Mouse (Mus musculus): ENCODE data around the gene Rnf114.

Gene Rnf114

GRCm38 (mm10) chr2:167564551-167565311 lies 72.3 kb downstream of the Rnf114 start:
- DNase-seq (ENCODE audit: low read depth, low spot score) = no peak

GRCm38 (mm10) chr2:167565312-167565656 lies 72.8 kb downstream of the Rnf114 start:
- no peak for DNase-seq (ENCODE audit: low read depth, low spot score)

DNA sequence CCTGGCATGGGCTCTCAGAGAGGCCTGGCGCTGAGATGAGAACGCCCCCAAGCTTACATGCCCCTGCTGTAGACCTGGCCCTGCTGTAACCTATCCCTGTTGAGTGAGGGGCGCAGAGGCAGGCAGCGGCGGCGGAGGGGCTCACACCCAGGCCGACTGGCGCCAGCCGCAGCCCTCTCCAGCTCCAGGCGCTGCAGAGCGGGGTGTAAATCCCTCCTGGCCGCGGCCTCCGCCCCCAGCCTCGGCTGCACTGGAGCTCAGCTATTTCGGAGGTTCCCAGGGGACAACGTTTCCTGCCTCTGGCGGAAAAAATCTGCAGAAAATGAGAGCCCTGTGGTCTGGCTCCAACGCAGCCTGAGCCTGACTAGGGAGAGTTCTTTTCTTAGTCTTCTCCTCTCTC lies 73.2 kb downstream of the Rnf114 start:
- DNase-seq (ENCODE audit: low read depth, low spot score) = peak; percentile 66
